Mouse (Mus musculus) heart, postnatal 0 days (tissue): ENCODE data around the gene Rnf157.

Experiments used
- CTCF ChIP-seq: IDR thresholded peaks from 2 replicates; pipeline ENCODE4 v1.5.1; 2016; ENCODE audit warnings: antibody characterized with exemption, control low read depth, low read depth
- EP300 ChIP-seq: IDR thresholded peaks from 2 replicates; pipeline ENCODE4 v1.6.1; 2016; ENCODE audit warnings: antibody characterized with exemption, low read depth

DNA sequence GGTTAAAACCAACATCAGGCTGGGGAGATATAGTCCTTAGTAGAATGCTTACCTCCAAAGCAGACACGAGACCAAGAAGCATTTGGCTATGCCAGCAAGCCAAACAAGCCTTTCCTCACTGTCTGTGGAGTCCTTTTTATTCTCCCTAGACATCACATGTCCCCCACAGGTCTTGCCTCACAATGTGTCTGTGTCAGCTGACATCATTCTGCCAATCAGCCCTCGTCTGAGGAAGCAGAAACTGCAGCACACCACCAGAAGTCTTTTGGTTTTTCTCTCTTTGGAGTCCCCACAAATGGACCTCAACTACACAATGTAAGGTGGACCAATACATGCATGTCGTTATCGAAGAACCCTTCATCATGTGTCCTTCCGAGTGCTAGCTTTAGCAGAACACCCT is 4.2 kb upstream of the Rnf157 start:
- no peak for TF ChIP-seq CTCF
- TF ChIP-seq EP300 = no peak
